Mouse (Mus musculus) stomach, postnatal 0 days (tissue): ENCODE results near the gene Ahnak2. TPM values are rescaled to one million over a fixed set of nuclear protein-coding genes. Genes with fewer than 3 reads are reported as not detected.
A peak's percentile ranks its signal among the peaks of the same experiment; 100 is the strongest.

Experiments used
- ATAC-seq: fragments of 200-750 bp; cut with Nextera tagmentation; 2 replicates; pipeline ENCODE4 v1.8.0; 2017; ENCODE audit not compliant: low FRiP score, low TSS enrichment
- DNase-seq: peaks from one replicate; pipeline ENCODE4 v3.0.0-alpha.2; 2016; ENCODE audit warnings: low spot score
- H3K27ac ChIP-seq: fragments of 300-500 bp; sonication (generic); replicated peaks from 2 replicates; pipeline ENCODE4 v1.5.1; 2014; ENCODE audit warnings: mild to moderate bottlenecking, control low read depth
- H3K27me3 ChIP-seq: fragments of 300-500 bp; sonication (generic); 2 replicates; pipeline ENCODE4 v1.6.1; 2014; ENCODE audit warnings: low read length; ENCODE audit not compliant: control insufficient read depth, insufficient read depth
- H3K36me3 ChIP-seq: fragments of 300-500 bp; sonication (generic); 2 replicates; pipeline ENCODE4 v1.6.1; 2014; ENCODE audit warnings: low read length, mixed read lengths; ENCODE audit not compliant: control insufficient read depth, insufficient read depth
- H3K4me1 ChIP-seq: fragments of 300-500 bp; sonication (generic); replicated peaks from 2 replicates; pipeline ENCODE4 v1.6.1; 2014; ENCODE audit warnings: antibody characterized with exemption; ENCODE audit not compliant: control insufficient read depth, insufficient read depth
- H3K4me2 ChIP-seq: fragments of 300-500 bp; sonication (generic); replicated peaks from 2 replicates; pipeline ENCODE4 v1.6.1; 2014; ENCODE audit warnings: low read depth, mild to moderate bottlenecking, control low read depth, moderate library complexity
- H3K4me3 ChIP-seq: fragments of 300-500 bp; sonication (generic); 2 replicates; pipeline ENCODE4 v1.5.1; 2014; ENCODE audit warnings: low read depth, low read length, control low read depth
- H3K9ac ChIP-seq: fragments of 300-500 bp; sonication (generic); 2 replicates; pipeline ENCODE4 v1.6.1; 2014; ENCODE audit warnings: mild to moderate bottlenecking, low read length, control low read depth, mixed read lengths
- H3K9me3 ChIP-seq: fragments of 300-500 bp; sonication (generic); 2 replicates; pipeline ENCODE4 v1.6.1; 2016; ENCODE audit warnings: low read length; ENCODE audit not compliant: control insufficient read depth
- CTCF ChIP-seq: IDR thresholded peaks from 2 replicates; pipeline ENCODE4 v1.5.1; 2016; ENCODE audit warnings: antibody characterized with exemption, low read depth, mild to moderate bottlenecking, moderate library complexity
- EP300 ChIP-seq: optimal IDR thresholded peaks from 2 replicates; pipeline ENCODE3; 2016; ENCODE audit warnings: antibody characterized with exemption
- WGBS: fragments of 180-500 bp; shearing (Covaris S2); extraction: QIAGEN DNeasy Blood & Tissue Kit; methylation state at CpG from one replicate; pipeline ENCODE4 v1.1.7; 2014; 5-methylcytosine and 5-hydroxymethylcytosine counted together
- polyA plus RNA-seq: library from polyadenylated mRNA; unstranded; fragments of >200 nt; fragmentation: Nextera tagmentation; extraction: Ambion mirVana; gene quantifications from 2 replicates; pipeline ENCODE4 v1.2.1, GENCODE M21; 2015

Gene Ahnak2
- polyA plus RNA-seq, 1 experiment from 2014 or later = 5.4 TPM

DNA sequence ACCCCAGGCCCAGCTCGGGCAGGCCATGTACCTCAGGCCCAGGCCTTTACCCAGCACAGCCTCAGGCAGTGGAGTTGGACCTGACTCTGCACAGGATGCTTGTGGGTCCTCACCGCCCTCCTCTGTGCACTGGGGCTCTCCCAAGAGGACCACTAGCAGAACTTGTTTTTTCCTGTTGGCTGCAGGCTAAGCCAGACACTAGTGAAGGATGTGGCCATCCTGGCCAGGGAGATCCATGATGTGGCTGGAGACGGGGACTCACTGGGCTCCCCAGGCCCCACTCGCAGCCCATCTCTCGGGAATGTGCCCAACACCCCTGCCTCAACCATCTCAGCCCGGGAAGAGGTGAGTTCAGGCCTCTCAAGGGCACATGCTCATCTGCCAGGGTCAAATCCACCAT lies 59.7 kb downstream of the Ahnak2 start:
- Histone ChIP-seq H3K4me3 (no peak overlapping the region), H3K27ac (peak overlapping the region; percentile 79), H3K4me2 (no peak overlapping the region), H3K27me3 (no peaks in the 10 kb centered on the region), H3K36me3 (peaks cover 23% of the 10 kb centered on the region; the same call in 1 of the 2 replicates), H3K9ac (peak overlapping the region; percentile 19; the same call in 1 of the 2 replicates), H3K4me1 (no peaks in the 10 kb centered on the region; the same call in 1 of the 2 replicates), H3K9me3 (no peaks in the 10 kb centered on the region)
- WGBS = 38% methylated on average over 6 of the region's 6 CpGs
- ATAC-seq (peak; percentile 19), DNase-seq (no peak)
- no peak for TF ChIP-seq CTCF
- TF ChIP-seq EP300 = no peak

DNA sequence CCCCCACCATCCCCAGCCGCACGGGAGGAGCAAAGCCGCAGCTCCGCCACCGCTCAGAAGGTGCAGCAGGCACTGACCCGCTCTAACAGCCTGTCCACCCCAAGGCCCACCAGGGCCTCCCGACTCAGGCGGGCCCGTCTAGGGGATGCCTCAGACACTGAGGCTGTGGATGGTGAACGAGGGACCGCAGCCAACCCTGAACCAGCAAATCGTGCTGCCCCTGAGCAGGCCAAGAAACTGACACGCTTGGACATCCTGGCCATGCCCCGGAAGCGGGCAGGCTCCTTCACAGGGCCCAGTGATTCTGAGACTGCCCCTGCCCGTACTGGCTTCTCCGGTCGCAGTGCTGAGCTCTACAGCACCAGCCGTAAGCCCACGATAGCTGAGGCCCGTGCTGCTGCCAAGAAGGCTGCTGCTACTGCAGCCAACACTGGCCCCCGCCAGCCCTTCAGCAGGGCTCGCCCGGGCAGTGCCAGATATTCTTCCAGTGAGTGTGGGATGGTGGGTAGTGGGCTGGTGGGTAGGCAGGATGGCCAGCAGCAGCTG lies 63.4 kb downstream of the Ahnak2 start:
- TF ChIP-seq EP300 (no peak), CTCF (no peak)
- H3K4me1 ChIP-seq = no peaks in the 10 kb centered on the region; the same call in 1 of the 2 replicates
- H3K4me3 ChIP-seq = no peak overlapping the region
- H3K27me3 ChIP-seq = no peaks in the 10 kb centered on the region
- H3K9me3 ChIP-seq = no peaks in the 10 kb centered on the region
- DNase-seq (no peak), ATAC-seq (no peak)
- no peak overlapping the region for H3K9ac ChIP-seq
- H3K36me3 ChIP-seq = peaks cover 41% of the 10 kb centered on the region
- WGBS = 91% methylated on average over 24 of the region's 24 CpGs
- no peak overlapping the region for H3K4me2 ChIP-seq
- H3K27ac ChIP-seq = no peak overlapping the region

DNA sequence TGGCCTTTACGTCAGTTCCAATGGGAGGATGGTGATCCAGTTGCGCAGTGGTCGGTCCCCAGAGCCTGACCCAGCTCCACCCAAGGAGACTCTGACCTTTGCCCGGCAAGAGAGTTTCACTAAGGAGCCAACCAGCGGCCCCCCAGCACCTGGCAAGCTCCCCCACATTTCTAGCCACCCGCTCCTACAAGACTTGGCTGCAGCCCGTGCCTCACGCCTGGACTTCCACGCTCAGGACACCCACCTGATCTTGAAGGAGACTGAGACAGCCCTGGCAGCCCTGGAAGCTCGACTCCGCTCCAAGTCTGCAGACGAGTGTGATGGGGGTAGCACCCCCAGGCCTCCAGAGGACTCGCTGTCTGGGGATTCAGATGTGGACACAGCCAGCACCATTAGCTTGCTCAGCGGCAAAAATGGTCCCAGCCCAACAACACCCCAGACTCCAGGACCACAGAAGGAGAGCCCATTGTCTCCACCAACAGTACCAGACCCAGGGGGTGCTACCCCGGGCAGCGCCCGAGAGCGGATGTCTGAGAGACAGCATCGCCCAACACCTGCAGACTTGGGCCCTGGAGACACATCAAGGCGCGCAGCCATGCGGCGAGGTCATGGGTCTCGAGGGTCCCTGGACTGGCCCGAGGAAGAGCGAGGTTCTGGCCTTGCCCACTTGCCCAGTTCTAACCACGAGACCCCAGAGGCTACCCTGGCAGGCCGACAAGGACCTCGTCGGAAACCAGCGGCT lies 64.0 kb downstream of the Ahnak2 start:
- H3K27me3 ChIP-seq = no peaks in the 10 kb centered on the region
- H3K9me3 ChIP-seq = no peaks in the 10 kb centered on the region
- H3K9ac ChIP-seq = no peak overlapping the region
- no peaks in the 10 kb centered on the region; the same call in 1 of the 2 replicates for H3K4me1 ChIP-seq
- H3K36me3 ChIP-seq = peaks cover 40% of the 10 kb centered on the region
- DNase-seq (no peak), ATAC-seq (no peak)
- WGBS = 92% methylated on average over 31 of the region's 31 CpGs
- no peak overlapping the region for H3K4me2 ChIP-seq
- H3K27ac ChIP-seq = no peak overlapping the region
- no peak overlapping the region for H3K4me3 ChIP-seq
- no peak for TF ChIP-seq EP300
- TF ChIP-seq CTCF = no peak

DNA sequence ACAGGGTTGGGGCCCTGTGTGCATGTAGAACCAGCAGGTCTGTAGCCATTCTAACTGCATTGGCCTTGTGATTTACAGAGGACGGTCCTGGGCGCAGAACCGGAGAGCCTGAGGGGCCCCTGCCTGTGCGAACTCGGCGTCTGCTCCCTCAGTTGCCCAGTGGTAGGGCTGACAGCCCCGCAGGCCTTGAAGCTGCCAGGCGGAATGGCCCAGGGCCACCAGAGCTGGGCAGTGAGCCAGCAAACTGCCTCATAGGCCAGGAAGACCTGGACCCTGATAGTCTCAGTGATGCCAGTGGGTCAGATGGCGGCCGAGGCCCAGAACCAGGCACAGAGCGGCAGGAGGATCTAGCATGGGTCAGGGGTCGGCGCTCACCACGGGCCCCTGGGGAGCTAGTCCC lies 64.7 kb downstream of the Ahnak2 start:
- Histone ChIP-seq H3K27ac (no peak overlapping the region), H3K9me3 (no peaks in the 10 kb centered on the region), H3K4me1 (no peaks in the 10 kb centered on the region; the same call in 1 of the 2 replicates), H3K4me2 (no peak overlapping the region), H3K36me3 (peaks cover 41% of the 10 kb centered on the region), H3K27me3 (no peaks in the 10 kb centered on the region), H3K9ac (no peak overlapping the region), H3K4me3 (no peak overlapping the region)
- DNase-seq (no peak), ATAC-seq (no peak)
- 91% methylated on average over 14 of the region's 14 CpGs for WGBS
- no peak for TF ChIP-seq EP300
- TF ChIP-seq CTCF = no peak

DNA sequence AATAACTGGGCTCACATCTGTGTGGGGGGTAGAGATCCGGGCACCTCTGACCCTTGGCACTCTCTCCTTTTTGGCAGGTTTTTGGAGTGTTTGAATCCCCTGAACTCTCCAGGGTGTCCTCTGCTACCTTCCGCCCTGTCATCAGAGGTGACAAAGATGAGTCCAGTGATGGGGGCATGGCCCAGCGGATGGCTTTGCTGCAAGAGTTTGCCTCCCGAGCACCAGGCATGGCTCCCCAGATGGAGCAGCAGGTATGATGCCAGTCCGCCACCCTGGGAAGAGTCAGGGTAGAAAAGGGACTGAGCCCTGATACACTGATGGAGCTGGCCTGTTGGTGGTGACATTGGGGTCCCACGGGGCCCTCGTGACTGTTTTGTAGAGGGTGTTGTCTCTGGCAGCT lies 65.4 kb downstream of the Ahnak2 start:
- Histone ChIP-seq H3K27me3 (no peaks in the 10 kb centered on the region), H3K27ac (no peak overlapping the region), H3K4me2 (no peak overlapping the region), H3K9me3 (no peaks in the 10 kb centered on the region), H3K4me1 (no peaks in the 10 kb centered on the region), H3K36me3 (peaks cover 48% of the 10 kb centered on the region), H3K9ac (no peak overlapping the region), H3K4me3 (no peak overlapping the region)
- 92% methylated on average over 7 of the region's 7 CpGs for WGBS
- DNase-seq (no peak), ATAC-seq (no peak)
- TF ChIP-seq EP300 (no peak), CTCF (no peak)

DNA sequence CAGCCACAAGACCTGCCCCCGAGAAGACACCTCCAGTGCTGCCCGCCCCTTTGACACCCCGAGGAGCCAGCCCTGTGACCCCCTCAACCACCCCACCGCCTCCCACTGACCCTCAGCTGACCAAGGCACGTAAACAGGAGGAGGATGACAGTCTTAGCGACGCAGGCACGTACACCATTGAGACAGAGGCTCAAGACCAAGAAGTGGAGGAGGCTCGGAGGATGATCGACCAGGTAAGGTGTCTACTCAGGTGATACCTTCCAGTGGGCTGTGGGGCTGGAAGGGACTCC lies 65.9 kb downstream of the Ahnak2 start:
- Histone ChIP-seq H3K36me3 (peaks cover 53% of the 10 kb centered on the region), H3K27ac (no peak overlapping the region), H3K4me1 (no peaks in the 10 kb centered on the region), H3K4me2 (no peak overlapping the region), H3K9me3 (no peaks in the 10 kb centered on the region), H3K9ac (no peak overlapping the region), H3K4me3 (no peak overlapping the region), H3K27me3 (no peaks in the 10 kb centered on the region)
- TF ChIP-seq EP300 (no peak), CTCF (no peak)
- 89% methylated on average over 10 of the region's 10 CpGs for WGBS
- DNase-seq = no peak
- ATAC-seq = no peak
